Mouse (Mus musculus): ENCODE data around the gene St6galnac5. TPM values are rescaled to one million over a fixed set of nuclear protein-coding genes. Genes with fewer than 3 reads are reported as not detected.

St6galnac5 gene
- polyA plus RNA-seq, 1 experiment = 1.4 TPM

- TF ChIP-seq POLR2A (IDR thresholded peaks at IDR 0.05; ENCODE audit: low read depth, low read length) (no peak), CTCF (conservative IDR thresholded peaks at IDR 0.05; ENCODE audit: insufficient read depth, insufficient read length, low read depth, low read length) (no peak)
- 51% methylated on average over 12 of the region's 12 CpGs for WGBS
These were observed 126.9 kb downstream of the St6galnac5 start for GRCm38 (mm10) chr3:152855006-152855614.

GRCm38 (mm10) chr3:152843925-152844324, 138.1 kb downstream of the St6galnac5 start:
- DNase-seq = peak; percentile 7

More at GRCm38 (mm10) chr3:152855006-152855614, 126.9 kb downstream of the St6galnac5 start:
- Histone ChIP-seq H3K36me3 (ENCODE audit: control insufficient read depth, insufficient read depth, low read length) (no peaks in the 10 kb centered on the region), H3K4me3 (ENCODE audit: insufficient read depth, low read depth, low read length) (no peak overlapping the region), H3K27ac (ENCODE audit: insufficient read depth, low read depth, low read length) (no peak overlapping the region), H3K27me3 (replicated peaks; ENCODE audit: control insufficient read depth, insufficient read depth, low read length) (no peaks in the 10 kb centered on the region), H3K4me1 (ENCODE audit: control insufficient read depth, insufficient read depth, low read length) (no peaks in the 10 kb centered on the region)
- no peak for DNase-seq

GRCm38 (mm10) chr3:152842648-152843047, 139.4 kb downstream of the St6galnac5 start:
- H3K27me3 ChIP-seq (replicated peaks; ENCODE audit: control insufficient read depth, insufficient read depth, low read length) = no peaks in the 10 kb centered on the region
- H3K36me3 ChIP-seq (ENCODE audit: control insufficient read depth, insufficient read depth, low read length) = no peaks in the 10 kb centered on the region
- no peak for TF ChIP-seq CTCF (conservative IDR thresholded peaks at IDR 0.05; ENCODE audit: insufficient read depth, insufficient read length, low read depth, low read length)
- TF ChIP-seq POLR2A (IDR thresholded peaks at IDR 0.05; ENCODE audit: low read depth, low read length) = no peak
- no peaks in the 10 kb centered on the region for H3K4me1 ChIP-seq (ENCODE audit: control insufficient read depth, insufficient read depth, low read length)
- WGBS = 78% methylated on average over 3 of the region's 3 CpGs
- no peak overlapping the region for H3K27ac ChIP-seq (ENCODE audit: insufficient read depth, low read depth, low read length)
- DNase-seq = no peak
- no peak overlapping the region for H3K4me3 ChIP-seq (ENCODE audit: insufficient read depth, low read depth, low read length)

More at GRCm38 (mm10) chr3:152843925-152844324, 138.1 kb downstream of the St6galnac5 start:
- TF ChIP-seq CTCF (conservative IDR thresholded peaks at IDR 0.05; ENCODE audit: insufficient read depth, insufficient read length, low read depth, low read length) = no peak
- TF ChIP-seq POLR2A (IDR thresholded peaks at IDR 0.05; ENCODE audit: low read depth, low read length) = no peak
- H3K4me1 ChIP-seq (ENCODE audit: control insufficient read depth, insufficient read depth, low read length) = no peaks in the 10 kb centered on the region
- no peaks in the 10 kb centered on the region for H3K36me3 ChIP-seq (ENCODE audit: control insufficient read depth, insufficient read depth, low read length)
- no peak overlapping the region for H3K27ac ChIP-seq (ENCODE audit: insufficient read depth, low read depth, low read length)
- H3K27me3 ChIP-seq (replicated peaks; ENCODE audit: control insufficient read depth, insufficient read depth, low read length) = no peaks in the 10 kb centered on the region
- H3K4me3 ChIP-seq (ENCODE audit: insufficient read depth, low read depth, low read length) = no peak overlapping the region

- DNase-seq = peak; percentile 40
- 49% methylated on average over 6 of the region's 6 CpGs for WGBS
- no peak for TF ChIP-seq POLR2A (IDR thresholded peaks at IDR 0.05; ENCODE audit: low read depth, low read length)
- TF ChIP-seq CTCF (conservative IDR thresholded peaks at IDR 0.05; ENCODE audit: insufficient read depth, insufficient read length, low read depth, low read length) = no peak
- Histone ChIP-seq H3K4me1 (ENCODE audit: control insufficient read depth, insufficient read depth, low read length) (no peaks in the 10 kb centered on the region), H3K27me3 (replicated peaks; ENCODE audit: control insufficient read depth, insufficient read depth, low read length) (no peaks in the 10 kb centered on the region), H3K27ac (ENCODE audit: insufficient read depth, low read depth, low read length) (no peak overlapping the region), H3K36me3 (ENCODE audit: control insufficient read depth, insufficient read depth, low read length) (no peaks in the 10 kb centered on the region), H3K4me3 (ENCODE audit: insufficient read depth, low read depth, low read length) (no peak overlapping the region)
These were observed 140.8 kb downstream of the St6galnac5 start for GRCm38 (mm10) chr3:152841264-152841663.

- 89% methylated on average over 1 of the region's 1 CpGs for WGBS
- H3K27ac ChIP-seq (ENCODE audit: insufficient read depth, low read depth, low read length) = no peak overlapping the region
- DNase-seq = no peak
- H3K27me3 ChIP-seq (replicated peaks; ENCODE audit: control insufficient read depth, insufficient read depth, low read length) = no peaks in the 10 kb centered on the region
- no peaks in the 10 kb centered on the region for H3K36me3 ChIP-seq (ENCODE audit: control insufficient read depth, insufficient read depth, low read length)
- H3K4me3 ChIP-seq (ENCODE audit: insufficient read depth, low read depth, low read length) = no peak overlapping the region
- H3K4me1 ChIP-seq (ENCODE audit: control insufficient read depth, insufficient read depth, low read length) = 0 out of 2 replicates have a peak, but pooled peaks cover 1% of the 10 kb centered on the region
- no peak for TF ChIP-seq CTCF (conservative IDR thresholded peaks at IDR 0.05; ENCODE audit: insufficient read depth, insufficient read length, low read depth, low read length)
These were observed 144.1 kb downstream of the St6galnac5 start for GRCm38 (mm10) chr3:152837938-152838337.

- DNase-seq = no peak
- H3K4me1 ChIP-seq (ENCODE audit: control insufficient read depth, insufficient read depth, low read length) = 0 out of 2 replicates have a peak, but pooled peaks cover 2% of the 10 kb centered on the region
- no peaks in the 10 kb centered on the region for H3K27me3 ChIP-seq (replicated peaks; ENCODE audit: control insufficient read depth, insufficient read depth, low read length)
- H3K36me3 ChIP-seq (ENCODE audit: control insufficient read depth, insufficient read depth, low read length) = no peaks in the 10 kb centered on the region
- WGBS = 67% methylated on average over 2 of the region's 2 CpGs
- no peak overlapping the region for H3K27ac ChIP-seq (ENCODE audit: insufficient read depth, low read depth, low read length)
- H3K4me3 ChIP-seq (ENCODE audit: insufficient read depth, low read depth, low read length) = no peak overlapping the region
- TF ChIP-seq POLR2A (IDR thresholded peaks at IDR 0.05; ENCODE audit: low read depth, low read length) = no peak
- no peak for TF ChIP-seq CTCF (conservative IDR thresholded peaks at IDR 0.05; ENCODE audit: insufficient read depth, insufficient read length, low read depth, low read length)
These were observed 144.6 kb downstream of the St6galnac5 start for GRCm38 (mm10) chr3:152837407-152837806.

GRCm38 (mm10) chr3:152832436-152832835, 149.6 kb downstream of the St6galnac5 start:
- H3K4me1 ChIP-seq (ENCODE audit: control insufficient read depth, insufficient read depth, low read length) = 0 out of 2 replicates have a peak, but pooled peaks cover 2% of the 10 kb centered on the region
- DNase-seq = no peak
- H3K4me3 ChIP-seq (ENCODE audit: insufficient read depth, low read depth, low read length) = no peak overlapping the region
- no peaks in the 10 kb centered on the region for H3K27me3 ChIP-seq (replicated peaks; ENCODE audit: control insufficient read depth, insufficient read depth, low read length)
- H3K36me3 ChIP-seq (ENCODE audit: control insufficient read depth, insufficient read depth, low read length) = no peaks in the 10 kb centered on the region
- H3K27ac ChIP-seq (ENCODE audit: insufficient read depth, low read depth, low read length) = no peak overlapping the region
- WGBS = 53% methylated on average over 4 of the region's 4 CpGs
- TF ChIP-seq POLR2A (IDR thresholded peaks at IDR 0.05; ENCODE audit: low read depth, low read length) (no peak), CTCF (conservative IDR thresholded peaks at IDR 0.05; ENCODE audit: insufficient read depth, insufficient read length, low read depth, low read length) (no peak)
